Mouse (Mus musculus) erythroblast, embryonic 14.5 days (primary cell): ENCODE data around the gene Epdr1.

Experiments used
- GATA1 ChIP-seq: IDR thresholded peaks from 2 replicates; pipeline ENCODE4 v1.6.1; 2012; ENCODE audit warnings: low read length, inconsistent platforms, mixed read lengths
- TAL1 ChIP-seq: IDR thresholded peaks from 3 replicates; pipeline ENCODE4 v1.6.1; 2012; ENCODE audit warnings: low read length, inconsistent platforms, mixed read lengths

DNA sequence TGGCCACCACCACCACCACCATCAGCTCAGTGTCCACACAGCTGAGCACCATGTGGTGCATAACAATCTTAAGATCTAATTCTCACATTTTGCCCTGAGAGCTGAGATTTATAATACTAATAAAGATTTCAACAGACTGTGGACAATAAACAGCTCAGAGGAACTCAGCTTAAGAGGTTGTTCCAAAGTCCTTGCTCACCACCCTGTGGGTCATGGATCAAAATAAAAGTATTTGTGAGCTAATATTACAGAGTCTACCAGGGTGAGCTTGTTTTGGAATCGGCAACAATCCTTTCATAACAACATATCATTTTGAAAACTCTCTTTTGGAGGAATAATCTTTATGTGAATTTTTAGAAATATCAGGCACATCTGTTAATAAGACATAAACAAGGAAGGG is 57.2 kb downstream of the Epdr1 start:
- TF ChIP-seq TAL1 = no peak
- no peak for TF ChIP-seq GATA1
